Mouse (Mus musculus) urinary bladder, postnatal 25 days (tissue): ENCODE data around the gene Ccdc141.

Experiments
- DNase-seq: peaks from one replicate; pipeline ENCODE4 v3.0.0; 2022; ENCODE audit warnings: low spot score

The Ccdc141 gene

DNA sequence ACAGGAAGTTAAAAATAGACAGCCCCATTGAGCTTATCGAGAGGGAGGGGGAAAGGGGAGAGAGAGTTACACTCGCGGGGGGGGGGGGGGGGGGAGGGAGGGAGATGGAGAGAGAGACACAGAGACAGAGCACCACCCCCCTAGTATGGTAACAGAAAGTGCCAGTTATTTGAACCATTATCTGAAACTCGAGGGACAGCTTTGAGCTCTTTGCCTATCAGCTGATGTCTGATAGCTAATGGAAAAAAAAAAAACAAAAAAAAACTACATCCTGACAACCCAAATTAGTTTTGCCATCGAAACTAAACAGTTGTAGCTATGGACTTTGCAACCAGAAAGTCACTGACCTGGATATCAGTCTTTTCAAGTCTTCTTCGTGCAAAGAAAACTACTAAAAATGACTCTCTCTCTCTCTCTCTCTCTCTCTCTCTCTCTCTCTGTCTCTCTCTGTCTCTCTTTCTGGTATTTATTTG lies at the start of gene Ccdc141:
TSS of gene Ccdc141 (minus strand) at position 4 of the 473 bp plus-strand sequence.
- no peak for DNase-seq

DNA sequence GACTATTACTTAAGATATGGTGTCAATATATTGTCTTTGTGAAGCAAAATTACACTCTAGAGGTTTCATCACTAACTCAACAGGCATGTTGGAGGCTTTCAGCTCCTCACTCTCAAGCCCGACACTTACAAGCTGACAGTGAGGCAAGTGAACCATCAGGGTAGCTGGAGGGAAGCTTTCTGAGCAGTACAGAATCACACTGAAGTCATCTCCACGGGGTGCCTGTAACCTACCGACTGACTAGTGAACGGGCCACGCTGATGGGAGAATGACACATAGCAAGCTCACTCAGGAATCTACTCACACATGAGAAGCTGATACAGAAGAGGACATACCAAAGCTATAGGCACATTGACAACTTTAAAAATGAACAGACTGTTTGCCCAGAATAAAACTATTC lies 42.4 kb upstream of the Ccdc141 start:
- DNase-seq, result no peak

DNA sequence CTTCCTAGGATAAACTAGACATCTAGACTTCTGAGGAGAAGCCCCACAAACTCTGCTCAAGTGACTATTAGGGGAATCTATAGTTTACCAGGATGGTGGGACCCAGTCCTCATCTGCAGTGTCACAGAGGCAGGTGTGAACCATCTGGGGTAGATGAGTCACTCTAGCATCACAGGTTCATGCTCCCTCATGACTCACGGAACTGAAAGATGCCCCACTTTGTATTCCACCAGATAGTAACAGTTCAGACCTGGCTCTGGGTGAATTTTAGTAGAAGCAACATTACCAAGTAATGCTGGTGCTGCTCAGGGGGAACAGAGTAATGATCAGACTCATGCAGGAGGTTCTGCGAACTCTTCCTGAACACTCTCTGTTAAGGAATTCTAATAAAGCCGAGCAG lies 36.5 kb upstream of the Ccdc141 start:
- no peak for DNase-seq

DNA sequence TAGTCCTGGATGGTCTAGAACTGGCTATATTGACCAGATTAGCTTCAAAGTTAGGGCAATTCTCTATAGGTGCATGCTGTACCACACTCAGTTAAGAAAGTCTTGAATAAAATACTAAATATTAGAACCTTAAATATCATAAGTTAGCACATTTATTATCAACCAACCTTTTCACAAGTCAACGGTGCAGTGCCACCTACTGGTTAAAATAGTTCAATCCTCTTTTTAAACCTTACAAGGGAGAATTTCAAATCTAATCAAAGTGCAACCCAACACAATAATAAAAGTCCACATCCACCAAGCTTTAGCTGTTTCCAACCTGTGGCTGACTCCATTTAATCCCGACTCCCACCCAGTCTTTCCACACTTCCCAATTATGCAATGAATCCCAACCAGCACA lies 33.5 kb upstream of the Ccdc141 start:
- no peak for DNase-seq

GRCm38 (mm10) chr2:77201900-77202299 lies 31.5 kb upstream of the Ccdc141 start:
- no peak for DNase-seq

- no peak for DNase-seq
Observed at GRCm38 (mm10) chr2:77200958-77201614, 30.6 kb upstream of the Ccdc141 start.

DNA sequence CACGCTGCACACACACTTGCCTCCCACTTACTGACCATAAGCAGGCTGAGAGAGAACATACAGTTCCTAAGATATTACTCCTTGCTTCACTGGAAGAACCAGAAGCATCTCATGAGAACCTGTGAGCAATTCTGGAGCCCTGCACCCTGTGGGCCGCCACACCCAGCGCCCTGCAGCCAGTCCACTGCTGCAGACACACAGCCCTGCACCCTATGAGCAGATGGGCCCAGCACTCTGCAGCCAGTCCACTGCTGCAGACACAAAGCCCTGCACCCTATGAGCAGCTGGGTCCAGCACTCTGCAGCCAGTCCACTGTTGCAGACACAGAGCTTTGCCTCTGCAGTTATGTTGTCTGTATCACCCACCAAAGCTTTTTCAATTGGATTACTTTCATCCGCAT lies 29.9 kb upstream of the Ccdc141 start:
- no peak for DNase-seq

DNA sequence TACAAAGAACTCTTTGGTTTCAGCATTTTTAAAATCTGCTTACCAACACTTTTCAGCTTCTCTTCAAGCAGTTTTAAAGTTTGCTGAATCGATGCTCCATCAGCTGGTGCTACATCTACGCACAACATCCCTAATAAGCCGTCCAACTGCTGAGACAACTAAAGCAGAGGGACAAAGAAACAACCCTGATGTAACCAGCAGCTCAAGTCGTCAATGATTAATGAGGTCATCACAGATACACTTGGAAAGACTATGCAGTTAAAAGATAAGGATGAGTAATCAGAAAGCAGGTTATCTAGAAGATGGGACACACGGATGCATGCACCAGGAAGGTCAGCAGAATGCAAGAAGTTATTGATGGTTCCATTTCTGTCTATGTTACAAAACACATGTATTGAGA lies 27.8 kb upstream of the Ccdc141 start:
- no peak for DNase-seq

DNA sequence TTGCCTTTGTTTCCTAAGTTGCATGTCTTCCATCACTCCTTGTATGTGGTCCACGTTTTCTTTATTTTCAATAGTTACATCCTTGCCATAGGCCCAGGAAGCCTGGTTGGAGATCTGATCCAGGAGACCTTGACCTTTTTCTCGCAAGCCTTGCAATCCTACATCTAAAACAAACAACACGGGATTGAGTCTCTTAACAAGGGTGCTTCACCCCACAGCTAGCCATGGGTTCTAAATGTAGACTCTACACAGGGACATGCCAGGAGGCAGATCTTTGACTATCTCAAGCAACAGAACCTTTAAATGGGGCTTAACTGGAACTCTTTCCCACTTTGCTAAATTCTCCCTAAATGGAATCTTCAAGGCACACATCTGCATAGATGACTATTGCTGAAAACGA lies 26.4 kb upstream of the Ccdc141 start:
- DNase-seq, result no peak

DNA sequence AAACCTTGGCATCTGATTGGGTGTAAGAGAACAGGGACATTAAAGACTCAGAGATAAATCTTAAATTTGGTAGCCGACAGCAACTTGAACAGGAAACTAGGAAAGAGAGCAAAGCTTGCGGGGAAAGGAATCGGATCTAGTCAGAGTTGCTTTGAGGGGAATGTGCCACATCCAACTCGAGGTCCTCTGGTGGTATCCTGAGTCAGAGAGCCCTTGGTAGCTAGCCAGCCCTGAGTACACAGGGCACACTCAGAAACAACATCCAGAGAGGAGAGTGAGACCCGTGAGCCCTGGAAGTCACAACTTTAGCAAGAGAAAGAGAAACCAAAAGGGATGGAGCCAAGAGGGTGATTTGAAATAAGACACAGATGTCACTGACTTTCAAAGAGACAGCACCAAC lies 24.6 kb upstream of the Ccdc141 start:
- DNase-seq, result no peak

- DNase-seq, result no peak
Observed at GRCm38 (mm10) chr2:77191811-77192210, 21.4 kb upstream of the Ccdc141 start.

- no peak for DNase-seq
Observed at GRCm38 (mm10) chr2:77190891-77191290, 20.5 kb upstream of the Ccdc141 start.

DNA sequence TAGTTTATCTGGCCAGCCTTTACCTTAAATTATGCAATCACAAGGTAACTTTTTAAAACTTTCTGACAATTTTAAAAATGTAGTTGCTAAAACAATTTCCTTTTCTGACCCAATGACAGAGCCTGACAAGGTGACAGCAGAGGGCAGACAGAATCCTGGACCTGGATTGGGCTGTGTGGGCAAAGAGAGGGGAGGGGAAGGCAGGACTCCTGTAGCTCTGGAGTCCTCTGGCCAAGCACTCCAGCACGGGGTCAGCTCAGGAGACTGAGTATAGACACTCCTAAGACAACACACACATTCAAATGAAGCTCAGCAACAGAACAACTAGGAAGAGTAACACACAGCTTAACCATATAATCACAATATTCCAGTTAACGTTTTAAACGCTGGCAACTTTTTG lies 19.9 kb upstream of the Ccdc141 start:
- DNase-seq, result no peak

DNA sequence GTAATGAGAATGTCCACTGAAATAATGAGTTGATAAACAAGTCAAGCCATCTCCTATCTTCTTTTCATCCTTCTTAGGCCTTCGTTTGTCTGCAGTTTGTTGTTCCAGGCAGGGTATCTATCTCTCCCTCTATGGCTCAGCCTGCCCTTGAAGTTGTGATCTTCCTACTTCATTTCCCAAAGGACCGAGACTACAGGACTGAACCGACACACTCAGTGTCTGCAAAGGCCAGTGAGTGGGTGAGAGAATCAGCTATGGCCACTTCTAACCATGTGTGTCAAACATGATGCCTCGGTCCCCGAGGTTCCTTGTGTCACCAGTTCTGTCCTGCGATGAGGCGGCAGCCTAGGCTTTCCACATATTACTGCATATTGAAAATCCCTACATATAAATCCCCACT lies 19.2 kb upstream of the Ccdc141 start:
- no peak for DNase-seq

GRCm38 (mm10) chr2:77187501-77187900 lies 17.1 kb upstream of the Ccdc141 start:
- DNase-seq, result no peak

GRCm38 (mm10) chr2:77186912-77187311 lies 16.5 kb upstream of the Ccdc141 start:
- DNase-seq, result no peak

DNA sequence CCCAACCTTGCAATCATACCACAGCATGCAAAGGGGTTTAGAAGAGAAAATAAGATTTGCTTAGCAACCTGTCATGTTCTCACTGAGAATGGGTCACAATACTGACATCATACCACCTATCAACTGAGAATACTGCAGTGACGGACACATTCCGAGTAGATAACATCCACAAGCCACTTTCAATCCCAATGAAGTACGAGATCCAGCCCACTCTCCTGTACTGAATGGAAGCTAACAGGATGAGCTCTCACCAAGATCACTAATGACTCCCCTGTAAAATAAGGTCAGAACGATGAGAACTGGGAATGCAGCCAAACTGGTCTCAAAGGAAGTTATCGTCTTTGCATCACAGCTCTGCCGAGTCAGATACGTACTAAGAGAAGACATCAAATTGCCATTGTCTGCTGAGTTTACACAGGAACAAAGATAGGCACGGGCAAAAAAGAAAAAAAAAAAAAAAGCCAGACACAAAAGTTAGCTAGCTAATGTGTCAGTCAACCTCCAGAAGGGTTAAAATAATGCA lies 13.7 kb upstream of the Ccdc141 start:
- DNase-seq, result no peak

GRCm38 (mm10) chr2:77183646-77184045 lies 13.2 kb upstream of the Ccdc141 start:
- no peak for DNase-seq

DNA sequence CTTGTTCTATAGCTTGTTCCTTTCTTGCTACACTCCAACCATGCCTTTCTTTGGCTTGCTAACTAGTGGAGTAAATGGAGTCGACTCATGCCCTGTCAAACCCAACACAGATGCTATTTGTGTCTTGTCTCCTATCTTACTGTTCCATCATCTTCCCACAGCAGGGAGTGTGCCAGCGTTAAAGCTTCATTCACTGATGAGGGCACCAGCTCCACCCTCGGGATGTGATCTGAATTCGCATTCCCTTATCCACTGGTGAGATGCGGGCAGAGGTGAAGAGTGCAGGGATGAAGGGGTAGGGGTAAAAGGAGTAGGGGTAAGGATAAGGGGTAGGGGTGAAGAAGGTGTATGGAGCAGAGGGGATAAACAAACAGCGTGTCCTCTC lies 12.6 kb upstream of the Ccdc141 start:
- no peak for DNase-seq

- DNase-seq, result no peak
Observed at GRCm38 (mm10) chr2:77182271-77182995, 12.0 kb upstream of the Ccdc141 start.

DNA sequence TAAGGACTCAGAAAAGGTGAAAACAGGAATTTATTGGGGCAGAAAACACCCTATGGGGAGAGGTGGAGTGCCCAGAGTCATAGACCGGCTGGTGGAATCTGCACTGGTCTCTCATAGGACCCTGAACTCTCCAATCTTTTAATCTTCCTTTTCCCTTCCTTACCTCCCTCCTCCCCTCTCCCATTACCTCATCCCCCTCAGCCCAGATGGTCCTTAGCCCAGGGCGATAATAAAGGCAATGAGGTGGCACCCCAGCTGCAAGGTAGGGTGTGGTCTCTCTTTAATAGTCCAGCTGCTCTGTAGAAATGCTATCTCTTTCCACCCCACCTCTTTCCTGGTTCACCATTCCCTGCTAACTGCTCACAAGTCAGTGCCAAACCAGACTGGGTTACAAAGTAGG lies 7.0 kb upstream of the Ccdc141 start:
- DNase-seq, result no peak

GRCm38 (mm10) chr2:77176413-77176812 lies 6.0 kb upstream of the Ccdc141 start:
- DNase-seq, result no peak

DNA sequence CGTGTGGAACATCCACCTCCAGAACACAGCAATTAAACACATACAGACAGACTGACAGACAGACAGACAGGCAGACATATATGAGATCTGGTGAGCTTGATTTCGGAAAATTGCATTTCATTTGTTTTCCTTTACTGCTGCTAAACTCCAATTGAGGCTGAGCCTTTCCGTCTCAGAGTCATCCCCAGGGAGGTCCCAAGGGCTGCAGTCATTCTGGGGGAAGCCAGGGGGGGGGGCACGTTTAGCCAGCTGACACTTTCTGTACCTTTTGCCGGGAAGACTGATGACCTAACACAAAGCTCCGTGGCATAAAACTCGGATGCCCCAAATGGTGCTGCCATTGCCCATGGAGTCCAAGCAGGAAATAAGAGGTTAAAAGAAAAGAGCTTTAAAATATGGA lies 5.0 kb upstream of the Ccdc141 start:
- DNase-seq, result no peak

DNA sequence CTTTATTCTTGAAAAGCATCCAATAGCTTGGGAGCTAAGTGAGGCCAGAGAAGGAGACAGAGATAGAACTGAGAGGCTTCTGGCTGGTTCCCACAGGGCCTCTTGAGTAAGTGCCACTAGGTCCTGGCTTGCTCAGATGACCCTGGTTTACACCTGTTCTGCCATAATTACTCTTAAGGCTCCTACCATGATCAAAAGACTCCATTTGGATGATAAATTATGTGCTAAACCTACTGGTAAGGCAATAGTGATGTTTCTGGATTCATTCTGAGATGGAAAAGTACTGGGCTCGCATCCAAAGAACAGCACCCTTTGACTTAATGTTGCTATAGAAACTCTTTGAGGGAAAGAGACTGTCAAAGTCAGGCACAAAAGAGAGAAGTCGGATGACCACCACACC lies 3.9 kb upstream of the Ccdc141 start:
- no peak for DNase-seq
